Mouse (Mus musculus) ovary, adult 10 weeks (tissue): ENCODE measurements around the gene Casp9. TPM values are rescaled to one million over a fixed set of nuclear protein-coding genes. Genes with fewer than 3 reads are reported as not detected.

Experiments used
- polyA plus RNA-seq: library from polyadenylated mRNA; stranded (reverse); fragments of 350-450 nt; fragmentation: Illumina TruSeq; extraction: RNeasy Lipid Tissue Mini Kit (QIAGEN cat#74804); gene quantifications from one replicate; pipeline ENCODE4 v1.2.3, GENCODE M21; 2014

Gene Casp9
- polyA plus RNA-seq: 16.1 TPM

GRCm38 (mm10) chr4:141793282-141794151 lies at the start of gene Casp9:
Gene Casp9 (plus strand): TSS chr4:141793612.

GRCm38 (mm10) chr4:141746578-141747346 lies 46.6 kb upstream of the Casp9 start, which contains the start of gene Agmat:
Gene Agmat (plus strand): TSS chr4:141746672.

GRCm38 (mm10) chr4:141790524-141790990 lies 2.9 kb upstream of the Casp9 start, which contains the start of gene Dnajc16:
Gene Dnajc16 (minus strand): TSS chr4:141790931.

GRCm38 (mm10) chr4:141826060-141826459 lies 32.6 kb downstream of the Casp9 start, which contains the start of gene Cela2a:
Gene Cela2a (minus strand): TSS chr4:141826160.

GRCm38 (mm10) chr4:141845999-141846398 lies 52.6 kb downstream of the Casp9 start, which contains the start of gene Ctrc:
Gene Ctrc (minus strand): TSS chr4:141846359.

Other genes starting within 250 kb of the Casp9 start
- gene Fblim1, start 187.5 kb upstream of the Casp9 start, polyA plus RNA-seq: 17.2 TPM
- gene Tmem82, start 175.0 kb upstream of the Casp9 start, polyA plus RNA-seq: not detected
- gene Slc25a34, start 169.8 kb upstream of the Casp9 start, polyA plus RNA-seq: not detected
- 1.4 TPM for gene Plekhm2, start 128.7 kb upstream of the Casp9 start, polyA plus RNA-seq
- not detected for gene Rsc1a1, start 108.0 kb upstream of the Casp9 start, polyA plus RNA-seq
- gene Ddi2, start 70.2 kb upstream of the Casp9 start, polyA plus RNA-seq: 42.6 TPM
- not detected for gene Agmat, start 46.9 kb upstream of the Casp9 start, polyA plus RNA-seq
- 7.3 TPM for gene Dnajc16, start 2.7 kb upstream of the Casp9 start, polyA plus RNA-seq
- gene Cela2a, start 32.5 kb downstream of the Casp9 start, polyA plus RNA-seq: not detected
- not detected for gene Ctrc, start 52.7 kb downstream of the Casp9 start, polyA plus RNA-seq
- gene Efhd2, start 81.3 kb downstream of the Casp9 start, polyA plus RNA-seq: 2.5 TPM
- 3.0 TPM for gene Fhad1, start 221.5 kb downstream of the Casp9 start, polyA plus RNA-seq